Mouse (Mus musculus): ENCODE measurements at regions not wholly inside any gene's neighbourhood (a gene's known extent, or its start where the extent isn't known, plus 50 kb on each side); places are given as distances from the start of the nearest gene placed in this dataset.

DNA sequence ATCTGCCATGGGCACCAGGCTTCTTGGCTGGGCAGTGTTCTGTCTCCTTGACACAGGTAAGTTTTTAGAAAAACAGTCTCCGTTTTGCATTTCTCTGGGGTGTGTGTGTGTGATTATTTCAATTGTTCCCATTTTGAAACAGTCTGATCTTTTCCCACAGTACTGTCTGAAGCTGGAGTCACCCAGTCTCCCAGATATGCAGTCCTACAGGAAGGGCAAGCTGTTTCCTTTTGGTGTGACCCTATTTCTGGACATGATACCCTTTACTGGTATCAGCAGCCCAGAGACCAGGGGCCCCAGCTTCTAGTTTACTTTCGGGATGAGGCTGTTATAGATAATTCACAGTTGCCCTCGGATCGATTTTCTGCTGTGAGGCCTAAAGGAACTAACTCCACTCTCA lies 99.9 kb upstream of the 2210010C04Rik start:
- Histone ChIP-seq H3K4me1 (ENCODE audit: control insufficient read depth, insufficient read depth, low read length) (no peaks in the 10 kb centered on the region), H3K27ac (ENCODE audit: insufficient read depth, low read length) (no peak overlapping the region), H3K4me3 (ENCODE audit: insufficient read depth, low read length) (no peak overlapping the region)
- TF ChIP-seq POLR2A (IDR thresholded peaks at IDR 0.05; ENCODE audit: low read depth, low read length) (no peak), CTCF (IDR thresholded peaks at IDR 0.05; ENCODE audit: borderline replicate concordance, insufficient read depth, low read length) (no peak)

DNA sequence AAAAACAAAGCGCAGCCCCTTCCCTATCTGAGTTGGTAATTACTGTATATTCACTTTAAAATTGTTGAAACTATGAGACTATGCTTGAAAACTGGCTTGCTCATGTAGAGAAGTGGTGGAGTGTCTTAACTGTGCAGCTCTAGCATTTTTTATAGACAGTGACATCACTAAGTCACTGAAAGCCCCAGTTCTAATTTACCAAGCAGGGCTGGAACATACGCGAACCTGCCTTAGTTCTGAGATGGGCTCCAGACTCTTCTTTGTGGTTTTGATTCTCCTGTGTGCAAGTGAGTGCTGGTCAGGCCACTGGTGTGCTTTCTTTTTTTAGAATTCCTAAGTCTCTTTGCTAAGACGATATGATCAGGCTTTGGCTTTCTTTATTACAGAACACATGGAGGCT lies 94.6 kb upstream of the 2210010C04Rik start:
- Histone ChIP-seq H3K4me3 (ENCODE audit: insufficient read depth, low read length) (no peak overlapping the region), H3K4me1 (ENCODE audit: control insufficient read depth, insufficient read depth, low read length) (no peaks in the 10 kb centered on the region), H3K27ac (ENCODE audit: insufficient read depth, low read length) (no peak overlapping the region)
- no peak for TF ChIP-seq POLR2A (IDR thresholded peaks at IDR 0.05; ENCODE audit: low read depth, low read length)

DNA sequence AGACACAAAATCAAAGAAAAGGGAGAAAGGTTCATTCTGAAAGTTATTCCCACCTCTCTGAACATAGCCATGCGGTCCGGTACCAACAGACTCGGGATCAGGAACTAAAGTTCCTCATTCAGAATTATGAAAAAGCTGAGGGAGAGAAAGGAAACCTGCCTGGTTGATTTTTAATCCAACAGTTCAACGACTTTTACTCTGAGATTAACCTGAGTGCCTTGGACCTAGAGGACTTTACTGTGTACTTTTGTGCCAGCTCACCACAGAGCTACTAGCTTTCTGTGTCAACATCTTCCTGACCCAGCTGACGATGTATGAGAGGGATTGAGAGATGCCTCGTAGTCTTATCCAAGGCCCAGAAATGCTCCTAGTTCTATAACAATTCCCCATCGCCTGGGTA lies 92.5 kb upstream of the 2210010C04Rik start:
- no peak overlapping the region for H3K4me3 ChIP-seq (ENCODE audit: insufficient read depth, low read length)
- no peak overlapping the region for H3K27ac ChIP-seq (ENCODE audit: insufficient read depth, low read length)
- TF ChIP-seq POLR2A (IDR thresholded peaks at IDR 0.05; ENCODE audit: low read depth, low read length) = no peak
- TF ChIP-seq CTCF (IDR thresholded peaks at IDR 0.05; ENCODE audit: borderline replicate concordance, insufficient read depth, low read length) = no peak
- no peaks in the 10 kb centered on the region for H3K4me1 ChIP-seq (ENCODE audit: control insufficient read depth, insufficient read depth, low read length)

DNA sequence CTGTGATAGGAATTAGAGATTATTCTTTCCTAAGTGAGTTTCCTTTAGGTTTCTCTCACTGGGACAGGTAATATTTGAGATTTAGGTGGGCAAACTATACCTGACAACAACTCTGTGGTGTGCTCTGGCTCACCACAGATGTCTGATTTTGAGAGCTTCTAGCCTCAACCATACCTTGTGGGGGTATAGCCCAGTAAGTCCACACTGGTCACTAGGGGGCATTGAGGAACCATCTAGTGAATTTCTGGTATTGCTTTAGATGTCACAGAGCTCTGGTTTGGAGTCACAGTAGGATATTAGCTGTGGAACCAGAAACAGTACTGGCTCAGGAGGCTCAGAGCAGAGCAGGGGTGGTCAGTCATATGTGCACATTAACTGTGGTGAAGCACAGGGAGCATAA lies 91.5 kb upstream of the 2210010C04Rik start:
- TF ChIP-seq CTCF (IDR thresholded peaks at IDR 0.05; ENCODE audit: borderline replicate concordance, insufficient read depth, low read length) = no peak
- TF ChIP-seq POLR2A (IDR thresholded peaks at IDR 0.05; ENCODE audit: low read depth, low read length) = no peak
- Histone ChIP-seq H3K4me3 (ENCODE audit: insufficient read depth, low read length) (no peak overlapping the region), H3K4me1 (ENCODE audit: control insufficient read depth, insufficient read depth, low read length) (no peaks in the 10 kb centered on the region), H3K27ac (ENCODE audit: insufficient read depth, low read length) (no peak overlapping the region)

DNA sequence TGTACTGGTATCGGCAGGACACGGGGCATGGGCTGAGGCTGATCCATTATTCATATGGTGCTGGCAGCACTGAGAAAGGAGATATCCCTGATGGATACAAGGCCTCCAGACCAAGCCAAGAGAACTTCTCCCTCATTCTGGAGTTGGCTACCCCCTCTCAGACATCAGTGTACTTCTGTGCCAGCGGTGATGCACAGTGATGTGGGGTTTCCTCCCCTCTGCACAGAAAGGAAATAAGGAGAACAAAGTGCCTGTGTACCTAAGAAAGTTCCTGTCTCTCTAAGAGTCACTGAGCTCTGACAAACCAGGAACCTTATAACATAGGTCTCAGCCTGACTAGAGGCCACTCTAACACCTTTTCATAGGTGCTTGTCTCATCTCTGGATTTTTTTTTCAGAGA lies 86.3 kb upstream of the 2210010C04Rik start:
- Histone ChIP-seq H3K27ac (ENCODE audit: insufficient read depth, low read length) (no peak overlapping the region), H3K4me1 (ENCODE audit: control insufficient read depth, insufficient read depth, low read length) (no peaks in the 10 kb centered on the region), H3K4me3 (ENCODE audit: insufficient read depth, low read length) (no peak overlapping the region)
- TF ChIP-seq CTCF (IDR thresholded peaks at IDR 0.05; ENCODE audit: borderline replicate concordance, insufficient read depth, low read length) = no peak
- TF ChIP-seq POLR2A (IDR thresholded peaks at IDR 0.05; ENCODE audit: low read depth, low read length) = no peak

DNA sequence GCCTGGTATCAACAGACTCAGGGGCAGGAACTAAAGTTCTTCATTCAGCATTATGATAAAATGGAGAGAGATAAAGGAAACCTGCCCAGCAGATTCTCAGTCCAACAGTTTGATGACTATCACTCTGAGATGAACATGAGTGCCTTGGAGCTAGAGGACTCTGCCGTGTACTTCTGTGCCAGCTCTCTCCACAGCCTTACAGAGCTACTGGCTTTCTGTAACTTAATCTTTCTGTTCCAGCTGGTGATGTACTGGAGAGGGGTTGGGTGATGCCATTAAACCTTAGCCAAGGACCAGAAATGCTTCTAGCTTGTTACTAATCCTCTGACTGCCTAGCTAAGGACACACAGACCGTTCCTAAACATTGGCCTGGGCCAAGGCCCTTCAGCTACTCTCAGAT lies 83.9 kb upstream of the 2210010C04Rik start:
- Histone ChIP-seq H3K27ac (ENCODE audit: insufficient read depth, low read length) (no peak overlapping the region), H3K4me1 (ENCODE audit: control insufficient read depth, insufficient read depth, low read length) (no peaks in the 10 kb centered on the region), H3K4me3 (ENCODE audit: insufficient read depth, low read length) (no peak overlapping the region)
- TF ChIP-seq POLR2A (IDR thresholded peaks at IDR 0.05; ENCODE audit: low read depth, low read length) = no peak
- no peak for TF ChIP-seq CTCF (IDR thresholded peaks at IDR 0.05; ENCODE audit: borderline replicate concordance, insufficient read depth, low read length)

DNA sequence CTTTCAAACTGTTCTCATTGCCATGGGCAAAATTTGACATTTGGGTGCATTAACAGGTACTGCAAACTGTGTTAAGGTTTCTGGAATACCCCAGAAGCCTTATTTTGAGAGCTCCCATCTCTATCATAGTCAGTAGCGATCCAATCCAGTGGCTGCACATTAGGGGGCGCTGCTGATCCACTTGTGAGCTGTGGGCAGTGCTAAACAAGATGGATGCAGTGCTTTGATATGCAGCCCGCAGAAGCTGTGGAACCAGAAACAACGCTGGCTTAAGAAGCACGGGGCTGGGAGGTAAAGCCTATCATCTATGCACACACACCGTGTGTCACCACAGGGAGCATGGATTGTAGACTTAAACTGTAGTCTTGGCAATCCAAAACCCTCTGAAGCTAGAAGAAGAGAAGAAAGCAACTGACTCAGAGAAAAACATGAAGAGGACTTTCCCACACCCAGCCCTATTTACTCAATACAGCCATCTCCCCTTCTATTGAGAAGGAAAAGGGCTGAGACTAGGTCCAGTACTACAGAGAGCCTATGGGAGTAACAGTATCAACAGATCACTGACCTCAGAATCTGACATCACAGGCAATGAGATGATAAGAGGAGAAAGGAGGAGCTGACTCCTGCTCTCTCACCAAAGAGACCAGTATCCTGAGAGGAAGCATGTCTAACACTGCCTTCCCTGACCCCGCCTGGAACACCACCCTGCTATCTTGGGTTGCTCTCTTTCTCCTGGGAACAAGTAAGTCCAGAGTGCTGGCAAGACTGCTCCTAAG lies 83.1 kb upstream of the 2210010C04Rik start:
- H3K4me3 ChIP-seq (ENCODE audit: insufficient read depth, low read length) = no peak overlapping the region
- H3K4me1 ChIP-seq (ENCODE audit: control insufficient read depth, insufficient read depth, low read length) = no peaks in the 10 kb centered on the region
- no peak overlapping the region for H3K27ac ChIP-seq (ENCODE audit: insufficient read depth, low read length)
- TF ChIP-seq POLR2A (IDR thresholded peaks at IDR 0.05; ENCODE audit: low read depth, low read length) = no peak

DNA sequence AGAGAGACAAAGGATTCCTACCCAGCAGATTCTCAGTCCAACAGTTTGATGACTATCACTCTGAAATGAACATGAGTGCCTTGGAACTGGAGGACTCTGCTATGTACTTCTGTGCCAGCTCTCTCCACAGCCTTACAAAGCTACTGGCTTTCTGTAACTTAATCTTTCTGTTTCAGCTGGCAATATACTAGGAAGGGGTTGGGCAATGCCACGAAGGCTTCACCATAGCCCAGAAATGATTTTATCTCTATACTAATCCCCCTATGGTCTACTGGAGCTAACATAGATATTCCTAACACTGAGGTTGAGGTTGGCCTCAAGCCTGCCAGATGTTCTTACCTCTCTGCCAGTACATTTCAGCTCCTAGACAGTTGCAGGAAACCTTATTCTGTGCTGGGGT lies 78.6 kb upstream of the 2210010C04Rik start:
- Histone ChIP-seq H3K4me1 (ENCODE audit: control insufficient read depth, insufficient read depth, low read length) (no peaks in the 10 kb centered on the region), H3K4me3 (ENCODE audit: insufficient read depth, low read length) (no peak overlapping the region), H3K27ac (ENCODE audit: insufficient read depth, low read length) (no peak overlapping the region)
- TF ChIP-seq CTCF (IDR thresholded peaks at IDR 0.05; ENCODE audit: borderline replicate concordance, insufficient read depth, low read length) = no peak
- TF ChIP-seq POLR2A (IDR thresholded peaks at IDR 0.05; ENCODE audit: low read depth, low read length) = no peak

DNA sequence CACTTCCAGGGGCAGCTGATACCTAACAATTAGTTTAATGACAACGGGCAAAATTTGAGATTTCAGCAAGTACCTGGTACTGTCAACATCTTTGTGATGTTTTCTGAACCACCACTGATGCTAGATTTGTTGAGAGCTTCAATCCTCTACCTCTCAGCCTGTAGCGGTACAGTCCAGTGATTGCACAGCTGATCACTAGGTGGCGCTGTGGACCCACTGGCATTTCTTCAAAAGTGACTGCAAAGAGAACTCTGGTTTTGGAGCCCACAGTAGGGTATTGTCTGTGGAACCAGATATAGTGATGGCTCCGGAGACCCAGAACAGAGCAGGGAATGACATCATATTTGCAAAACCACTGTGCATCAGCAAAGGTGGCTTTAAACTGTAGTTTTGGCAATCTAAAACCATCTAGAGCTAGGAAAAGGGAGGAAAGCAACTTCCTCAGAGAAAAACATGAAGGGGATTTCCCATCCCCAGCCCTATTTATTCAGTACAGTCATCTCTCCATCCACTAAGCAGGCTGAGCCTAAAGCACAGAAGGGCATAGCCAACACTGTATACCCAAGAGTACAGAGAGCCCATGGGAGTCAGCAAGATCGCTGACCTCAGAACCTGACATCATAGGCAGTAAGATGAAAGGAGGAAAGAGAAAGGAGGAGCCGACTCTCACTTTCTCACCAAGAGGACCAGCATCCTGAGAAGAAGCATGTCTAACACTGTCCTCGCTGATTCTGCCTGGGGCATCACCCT lies 77.7 kb upstream of the 2210010C04Rik start:
- H3K4me3 ChIP-seq (ENCODE audit: insufficient read depth, low read length) = no peak overlapping the region
- TF ChIP-seq CTCF (IDR thresholded peaks at IDR 0.05; ENCODE audit: borderline replicate concordance, insufficient read depth, low read length) (peak; percentile 45; the same call in 1 of the 2 replicates), POLR2A (IDR thresholded peaks at IDR 0.05; ENCODE audit: low read depth, low read length) (no peak)
- no peaks in the 10 kb centered on the region for H3K4me1 ChIP-seq (ENCODE audit: control insufficient read depth, insufficient read depth, low read length)
- H3K27ac ChIP-seq (ENCODE audit: insufficient read depth, low read length) = no peak overlapping the region

DNA sequence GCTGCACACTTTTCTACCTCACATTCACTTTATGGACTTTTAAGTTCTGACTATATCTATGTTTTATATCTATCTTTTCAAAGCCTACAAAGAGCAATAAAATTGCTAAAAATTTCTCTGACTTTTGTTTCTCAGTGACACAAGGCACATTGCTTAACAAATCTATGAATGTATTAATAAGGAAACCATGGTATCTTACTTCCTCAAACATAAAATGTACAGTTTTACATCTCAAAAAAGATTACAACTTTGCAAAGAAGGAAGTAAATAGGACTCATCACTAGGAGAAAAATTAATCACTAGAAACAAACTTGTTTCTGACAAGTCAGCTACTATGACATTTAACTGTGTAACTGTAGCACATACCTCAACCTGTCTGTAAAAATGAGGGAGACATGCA lies 76.5 kb upstream of the 2210010C04Rik start:
- H3K4me3 ChIP-seq (ENCODE audit: insufficient read depth, low read length) = no peak overlapping the region
- H3K4me1 ChIP-seq (ENCODE audit: control insufficient read depth, insufficient read depth, low read length) = no peaks in the 10 kb centered on the region
- no peak overlapping the region for H3K27ac ChIP-seq (ENCODE audit: insufficient read depth, low read length)
- TF ChIP-seq POLR2A (IDR thresholded peaks at IDR 0.05; ENCODE audit: low read depth, low read length) = no peak
- TF ChIP-seq CTCF (IDR thresholded peaks at IDR 0.05; ENCODE audit: borderline replicate concordance, insufficient read depth, low read length) = no peak
